Mouse (Mus musculus) cerebellum, adult 11 months (tissue): Measurements from ENCODE around the gene Gm45716.

Experiments used
- DNase-seq: peaks from one replicate; pipeline ENCODE4 v3.0.0; 2022

Gm45716 gene

GRCm38 (mm10) chr11:90187441-90187840, at the start of gene Gm45716:
TSS of gene Gm45716 (plus strand) at chr11:90187683.
- DNase-seq: no peak

DNA sequence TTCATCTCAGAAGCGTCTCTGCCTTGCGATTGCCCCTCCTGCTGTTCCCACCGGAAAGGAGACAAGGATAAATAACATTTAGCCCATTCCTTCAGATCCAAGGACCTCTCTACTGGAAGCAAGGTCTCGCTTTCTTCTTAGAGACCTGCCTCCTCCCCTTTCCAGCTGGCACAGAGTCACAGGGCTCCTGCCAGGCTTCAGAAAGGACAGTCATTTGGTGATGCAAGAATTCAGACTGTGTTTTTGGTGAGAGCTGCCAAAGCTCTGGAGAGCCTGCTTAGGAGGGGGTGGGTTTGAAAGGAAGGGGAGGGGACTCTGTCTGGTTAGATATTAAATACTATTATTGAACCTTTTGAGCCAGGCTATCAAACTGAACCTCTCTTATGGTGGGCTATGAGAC, 45.1 kb upstream of the Gm45716 start:
- DNase-seq: peak; percentile 2

DNA sequence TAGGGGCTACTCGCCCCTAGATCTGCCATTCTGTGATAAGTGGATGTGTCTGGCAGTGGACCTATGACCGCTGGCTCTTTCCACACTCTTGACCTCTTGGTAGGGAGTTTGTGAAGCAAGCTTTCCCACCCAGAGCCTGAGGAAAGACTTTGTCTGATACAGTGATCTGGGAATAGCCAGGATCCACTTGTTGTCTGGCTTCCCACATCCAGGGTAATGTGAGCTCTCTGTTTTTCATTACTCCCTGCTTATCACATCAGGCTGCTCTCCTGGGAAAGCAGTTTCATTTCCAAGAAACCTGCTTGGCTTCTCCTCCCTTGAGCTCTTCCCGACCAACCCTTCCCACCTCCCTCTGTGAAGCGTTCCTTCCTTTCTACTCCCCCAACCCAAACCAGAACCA, 44.5 kb upstream of the Gm45716 start:
- no peak for DNase-seq

- no peak for DNase-seq
Observed at GRCm38 (mm10) chr11:90146086-90146860, 41.2 kb upstream of the Gm45716 start.

GRCm38 (mm10) chr11:90155066-90155465, 32.4 kb upstream of the Gm45716 start:
- no peak for DNase-seq

- no peak for DNase-seq
Observed at GRCm38 (mm10) chr11:90155466-90155865, 32.0 kb upstream of the Gm45716 start.

DNA sequence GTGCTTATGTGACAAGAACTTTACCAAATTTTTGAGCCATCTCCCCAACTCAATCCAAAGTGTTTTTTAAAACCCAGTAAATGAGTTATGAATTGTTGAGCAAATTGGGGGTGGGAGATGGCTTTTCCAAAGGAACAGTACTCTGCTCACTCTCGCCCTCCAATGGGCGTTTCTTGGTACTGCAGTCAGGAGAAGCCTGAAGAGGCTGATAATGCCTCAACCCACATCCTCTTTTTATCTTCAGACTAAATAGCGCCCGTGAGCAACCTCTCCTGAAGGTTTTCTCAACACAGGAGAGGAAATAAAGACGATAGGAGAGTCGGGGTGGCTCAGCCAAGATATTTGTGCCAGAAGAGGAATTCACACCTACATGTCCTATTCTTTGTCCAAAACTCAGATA, 19.7 kb upstream of the Gm45716 start:
- DNase-seq: no peak

DNA sequence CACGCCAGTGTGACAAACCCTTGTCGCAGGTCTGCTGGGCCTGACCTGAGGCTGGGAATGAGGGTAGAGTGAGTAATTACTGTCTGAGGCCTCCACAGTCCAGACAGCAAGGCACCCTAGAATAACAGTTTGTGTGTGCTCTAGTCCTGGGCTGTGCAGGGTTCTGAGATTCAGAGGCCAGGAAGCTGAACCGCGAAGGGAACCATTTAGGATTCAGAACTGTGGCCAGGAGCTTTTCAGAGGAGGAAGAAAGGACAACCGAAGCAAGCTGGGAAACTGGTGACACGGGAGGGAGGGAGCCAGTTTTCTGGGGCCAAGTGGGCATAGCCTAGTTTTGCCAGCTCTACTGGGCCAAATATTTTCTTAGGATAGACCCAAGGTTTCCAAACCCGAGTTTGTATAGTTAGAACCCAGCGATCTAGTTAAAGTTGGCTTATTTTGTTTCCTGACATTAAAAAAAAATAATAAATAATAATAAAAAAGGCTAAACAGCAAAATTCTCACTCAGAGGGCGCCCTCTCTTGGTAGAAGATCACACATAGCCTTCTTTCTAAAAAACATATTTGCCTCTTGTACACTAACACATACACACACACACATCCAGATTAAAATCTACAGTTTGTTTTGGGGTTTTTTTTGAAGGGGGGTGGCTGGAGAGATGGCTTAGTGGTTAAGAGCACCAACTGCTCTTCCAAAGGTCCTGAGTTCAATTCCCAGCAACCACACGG, 19.0 kb upstream of the Gm45716 start:
- DNase-seq: peak; percentile 2

- no peak for DNase-seq
Observed at GRCm38 (mm10) chr11:90169200-90170013, 18.1 kb upstream of the Gm45716 start.

GRCm38 (mm10) chr11:90170014-90170320, 17.5 kb upstream of the Gm45716 start:
- peak; percentile 17 for DNase-seq

DNA sequence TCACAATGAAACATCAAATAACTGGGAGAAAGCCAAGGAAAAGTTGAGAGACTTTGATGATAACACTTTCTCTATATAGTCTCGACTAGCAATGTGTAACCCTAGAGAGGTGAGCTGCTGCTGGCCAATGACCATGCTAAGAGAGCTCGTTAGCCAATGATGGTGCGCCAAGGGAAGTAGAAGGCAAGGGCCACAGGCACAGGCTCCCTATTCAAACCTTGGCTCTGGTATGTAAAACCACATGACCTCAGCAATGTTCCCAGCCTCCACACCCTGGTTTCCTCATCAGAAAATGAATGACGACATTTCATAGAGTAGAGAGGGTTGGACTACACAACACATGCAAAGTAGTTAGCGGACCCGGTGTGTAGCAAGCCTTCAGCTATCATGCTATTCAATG, 15.2 kb upstream of the Gm45716 start:
- DNase-seq: no peak

DNA sequence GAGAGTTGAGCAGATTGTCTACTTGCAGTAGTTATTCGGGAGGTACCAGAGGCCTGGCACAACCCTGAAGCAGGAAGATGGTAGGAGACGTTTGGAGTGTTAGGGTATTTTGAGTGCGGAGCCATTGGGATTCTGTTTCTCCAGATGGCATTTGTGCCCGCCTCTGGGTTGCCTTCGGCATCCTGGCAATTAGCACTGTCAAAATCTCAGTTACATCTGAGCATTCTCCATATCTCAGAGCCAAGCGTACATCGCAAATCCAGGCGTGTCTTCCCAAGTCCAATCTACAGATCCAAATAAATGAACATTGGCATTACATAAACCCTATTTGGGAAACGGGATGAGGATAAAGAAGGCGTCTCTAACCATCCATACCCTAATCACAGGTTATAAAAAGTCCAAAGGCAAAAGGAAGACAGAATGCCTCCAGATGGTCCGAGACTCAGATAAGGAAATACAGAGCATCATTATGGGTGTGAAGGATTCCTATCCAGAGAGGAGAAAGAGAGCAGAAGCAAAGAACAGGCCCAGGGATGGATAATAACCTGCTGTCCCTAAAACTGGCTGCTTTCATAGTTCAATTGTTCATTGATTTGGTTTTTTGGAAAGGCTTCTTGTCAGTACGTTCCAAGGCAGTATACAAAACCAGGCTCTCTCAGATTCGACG, 11.7 kb upstream of the Gm45716 start:
- DNase-seq: no peak

- no peak for DNase-seq
Observed at GRCm38 (mm10) chr11:90177389-90177788, 10.1 kb upstream of the Gm45716 start.

GRCm38 (mm10) chr11:90183361-90183760, 4.1 kb upstream of the Gm45716 start:
- peak; percentile 2 for DNase-seq

GRCm38 (mm10) chr11:90184756-90185155, 2.7 kb upstream of the Gm45716 start:
- DNase-seq: no peak

DNA sequence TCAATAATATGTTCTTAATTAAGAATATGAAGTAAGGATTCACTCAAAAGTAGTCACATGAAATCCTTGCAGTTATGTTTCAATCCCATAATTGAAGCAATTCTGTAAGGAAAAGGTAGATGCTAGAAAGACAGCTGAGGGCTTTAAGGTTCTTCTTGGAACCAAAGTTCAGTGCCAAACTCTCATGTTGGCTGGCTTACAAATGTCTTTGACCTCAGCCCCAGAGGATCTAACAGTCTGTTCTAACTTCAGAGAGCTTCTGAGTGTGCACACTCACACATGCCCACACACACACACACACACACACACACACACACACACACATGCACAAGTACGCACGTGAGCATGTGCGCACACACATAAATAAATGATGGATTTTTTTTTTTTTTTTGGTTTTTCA, 2.7 kb downstream of the Gm45716 start:
- DNase-seq: no peak

DNA sequence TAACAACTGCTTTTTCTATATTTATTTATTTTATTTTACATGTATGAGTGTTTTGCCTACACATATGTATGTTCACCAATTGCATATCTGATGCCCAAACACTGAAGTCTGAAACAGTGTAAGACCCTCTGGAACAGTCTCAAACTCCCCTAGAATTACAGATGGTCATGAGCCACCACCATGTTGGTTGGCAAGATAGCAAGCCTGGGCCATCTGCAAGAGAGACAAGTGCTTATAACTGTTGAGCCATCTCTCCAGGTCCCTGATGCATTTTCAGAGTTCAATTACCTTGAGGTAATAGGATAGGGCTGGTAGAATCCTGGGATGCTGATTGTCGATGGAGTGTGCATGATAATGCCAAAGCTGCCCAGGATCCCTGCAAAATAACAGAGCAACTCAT, 7.5 kb downstream of the Gm45716 start:
- DNase-seq: no peak

GRCm38 (mm10) chr11:90195756-90196520, 8.5 kb downstream of the Gm45716 start:
- DNase-seq: no peak

GRCm38 (mm10) chr11:90196521-90197215, 9.2 kb downstream of the Gm45716 start:
- DNase-seq: no peak

GRCm38 (mm10) chr11:90198048-90198447, 10.6 kb downstream of the Gm45716 start:
- no peak for DNase-seq

- DNase-seq: no peak
Observed at GRCm38 (mm10) chr11:90200826-90201225, 13.3 kb downstream of the Gm45716 start.

GRCm38 (mm10) chr11:90214246-90214645, 26.8 kb downstream of the Gm45716 start:
- DNase-seq: no peak
